Mouse (Mus musculus) liver, postnatal 0 days (tissue): ENCODE data around the gene Plxnd1. TPM values are rescaled to one million over a fixed set of nuclear protein-coding genes. Genes with fewer than 3 reads are reported as not detected.
A peak's percentile ranks its signal among the peaks of the same experiment; 100 is the strongest.

ENCODE experiments used
- ATAC-seq: fragments of 200-750 bp; cut with Nextera tagmentation; 2 replicates; pipeline ENCODE4 v1.8.0; 2017; ENCODE audit warnings: mild to moderate bottlenecking, moderate library complexity
- DNase-seq: peaks from one replicate; pipeline ENCODE4 v3.0.0-alpha.2; 2016
- H3K27ac ChIP-seq: fragments of 300-500 bp; sonication (generic); 2 replicates; pipeline ENCODE4 v1.5.1; 2014; ENCODE audit warnings: antibody characterized with exemption, moderate library complexity, mild to moderate bottlenecking, low read depth
- H3K27me3 ChIP-seq: fragments of 300-500 bp; sonication (generic); 2 replicates; pipeline ENCODE4 v1.6.1; 2014; ENCODE audit warnings: low read length, control low read depth, mixed read lengths; ENCODE audit not compliant: insufficient read depth
- H3K36me3 ChIP-seq: fragments of 300-500 bp; sonication (generic); replicated peaks from 2 replicates; pipeline ENCODE4 v1.6.1; 2014; ENCODE audit warnings: mild to moderate bottlenecking, control low read depth, low read length, moderate library complexity, mixed read lengths; ENCODE audit not compliant: insufficient read depth
- H3K4me1 ChIP-seq: fragments of 300-500 bp; sonication (generic); 2 replicates; pipeline ENCODE4 v1.6.1; 2014; ENCODE audit warnings: antibody characterized with exemption, mild to moderate bottlenecking, control low read depth; ENCODE audit not compliant: insufficient read depth
- H3K4me2 ChIP-seq: fragments of 300-500 bp; sonication (generic); 2 replicates; pipeline ENCODE4 v1.6.1; 2014; ENCODE audit warnings: low read depth, mild to moderate bottlenecking, low read length, moderate library complexity, mixed read lengths
- H3K4me3 ChIP-seq: fragments of 300-500 bp; sonication (generic); 2 replicates; pipeline ENCODE4 v1.5.1; 2014; ENCODE audit warnings: low read depth, low read length
- H3K9ac ChIP-seq: fragments of 300-500 bp; sonication (generic); replicated peaks from 2 replicates; pipeline ENCODE4 v1.6.1; 2014; ENCODE audit warnings: mild to moderate bottlenecking, moderate library complexity
- H3K9me3 ChIP-seq: fragments of 300-500 bp; sonication (generic); 2 replicates; pipeline ENCODE4 v1.6.1; 2016; ENCODE audit warnings: mild to moderate bottlenecking, control low read depth, low read length, mixed read lengths
- CTCF ChIP-seq: sonication (generic); IDR thresholded peaks from 2 replicates; pipeline ENCODE4 v1.5.1; 2016; ENCODE audit warnings: antibody characterized with exemption, low read depth
- EP300 ChIP-seq: IDR thresholded peaks from 2 replicates; pipeline ENCODE4 v1.6.1; 2016; ENCODE audit warnings: antibody characterized with exemption, low read depth, mild to moderate bottlenecking
- WGBS: fragments of 180-500 bp; shearing (Covaris S2); extraction: QIAGEN DNeasy Blood & Tissue Kit; methylation state at CpG from one replicate; pipeline ENCODE4 v1.1.7; 2014; ENCODE audit not compliant: insufficient replicate concordance; 5-methylcytosine and 5-hydroxymethylcytosine counted together
- polyA plus RNA-seq: library from polyadenylated mRNA; unstranded; fragments of >200 nt; fragmentation: Nextera tagmentation; extraction: Ambion mirVana; gene quantifications from 2 replicates; pipeline ENCODE4 v1.2.1, GENCODE M21; 2015

Plxnd1 gene
- polyA plus RNA-seq, 1 experiment from 2014 or later, result 8.7 TPM

DNA sequence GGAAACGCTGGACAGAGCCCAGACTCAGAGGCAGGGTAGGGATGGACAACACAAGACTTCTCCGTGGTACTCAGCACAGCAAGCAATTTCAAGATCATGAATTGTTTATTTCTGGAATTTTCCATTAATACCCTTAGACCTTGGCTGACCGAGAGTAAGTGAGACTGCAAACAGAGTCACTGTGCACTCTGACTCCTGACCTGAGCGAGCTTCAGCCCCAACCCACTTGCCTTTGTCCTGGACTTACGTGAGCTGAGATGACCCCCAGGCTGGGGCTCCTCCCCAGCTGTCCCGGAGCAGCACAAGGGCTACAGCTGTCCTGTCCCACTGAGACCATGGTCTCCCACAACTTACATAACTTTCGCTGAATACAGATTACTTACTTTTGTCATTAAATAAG is 11.9 kb downstream of the Plxnd1 start:
- Histone ChIP-seq H3K4me2 (no peak overlapping the region), H3K4me3 (no peak overlapping the region), H3K27me3 (no peaks in the 10 kb centered on the region), H3K4me1 (no peaks in the 10 kb centered on the region), H3K27ac (no peak overlapping the region), H3K9me3 (no peaks in the 10 kb centered on the region), H3K36me3 (no peaks in the 10 kb centered on the region), H3K9ac (no peak overlapping the region)
- WGBS, result 59% methylated on average over 7 of the region's 7 CpGs
- TF ChIP-seq CTCF, result no peak
- TF ChIP-seq EP300, result no peak
- ATAC-seq (no peak), DNase-seq (no peak)

DNA sequence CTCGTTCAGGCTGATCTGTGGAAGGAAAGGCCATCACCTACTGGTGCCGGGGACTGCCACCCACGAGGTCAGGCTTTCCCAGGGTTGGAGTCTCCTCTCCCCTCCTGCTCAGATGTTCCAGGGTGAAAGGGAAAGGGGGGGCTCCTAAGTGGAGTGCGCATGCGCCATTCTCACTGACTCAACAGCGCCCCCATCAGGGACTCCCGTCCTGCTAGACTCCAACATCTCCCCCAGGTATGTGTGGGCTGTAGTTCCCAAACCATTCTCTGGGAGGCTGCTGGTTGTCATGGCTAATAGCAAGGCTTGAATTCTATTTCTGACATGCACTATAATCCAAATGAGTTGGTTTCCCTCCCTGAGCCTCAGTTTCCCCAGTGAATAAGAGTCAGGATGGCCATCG is 16.2 kb downstream of the Plxnd1 start:
- H3K9ac ChIP-seq, result no peak overlapping the region
- H3K36me3 ChIP-seq, result no peaks in the 10 kb centered on the region; the same call in 1 of the 2 replicates
- TF ChIP-seq EP300, result no peak
- peak; percentile 42 for TF ChIP-seq CTCF
- no peak overlapping the region for H3K4me3 ChIP-seq
- H3K27me3 ChIP-seq, result no peaks in the 10 kb centered on the region
- H3K4me2 ChIP-seq, result no peak overlapping the region
- no peak overlapping the region for H3K27ac ChIP-seq
- 77% methylated on average over 8 of the region's 8 CpGs for WGBS
- no peak for ATAC-seq
- DNase-seq, result no peak
- 0 out of 2 replicates have a peak, but pooled peaks cover 2% of the 10 kb centered on the region for H3K4me1 ChIP-seq
- no peaks in the 10 kb centered on the region for H3K9me3 ChIP-seq

DNA sequence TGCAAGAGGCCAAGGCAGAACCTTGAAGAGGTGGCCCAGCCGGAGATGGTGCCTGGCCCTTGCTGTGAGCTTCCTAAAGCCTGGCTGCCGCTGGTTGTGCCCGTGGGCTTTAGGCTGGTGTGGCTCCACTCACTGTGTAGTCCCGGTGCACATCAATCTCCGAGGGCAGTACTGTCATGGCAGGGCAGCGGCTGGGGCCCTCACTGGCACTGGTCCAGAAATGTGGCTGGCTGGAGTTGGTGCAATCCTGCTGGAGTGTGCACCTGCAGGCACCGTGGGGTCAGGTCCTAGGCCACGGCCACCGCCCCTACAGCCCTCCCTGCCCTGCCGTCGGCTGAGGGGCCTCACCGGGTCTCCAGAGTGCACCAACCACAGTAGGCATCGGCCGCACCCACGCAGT is 17.0 kb downstream of the Plxnd1 start:
- ATAC-seq (no peak), DNase-seq (peak; percentile 42)
- no peak overlapping the region for H3K27ac ChIP-seq
- H3K27me3 ChIP-seq, result no peaks in the 10 kb centered on the region
- whole genome bisulfite sequencing, result 71% methylated on average over 13 of the region's 15 CpGs
- TF ChIP-seq EP300, result no peak
- no peak for TF ChIP-seq CTCF
- peaks cover 5% of the 10 kb centered on the region; the same call in 1 of the 2 replicates for H3K4me1 ChIP-seq
- no peak overlapping the region for H3K4me2 ChIP-seq
- no peak overlapping the region for H3K9ac ChIP-seq
- no peaks in the 10 kb centered on the region for H3K9me3 ChIP-seq
- no peak overlapping the region for H3K4me3 ChIP-seq
- H3K36me3 ChIP-seq, result no peaks in the 10 kb centered on the region; the same call in 1 of the 2 replicates

DNA sequence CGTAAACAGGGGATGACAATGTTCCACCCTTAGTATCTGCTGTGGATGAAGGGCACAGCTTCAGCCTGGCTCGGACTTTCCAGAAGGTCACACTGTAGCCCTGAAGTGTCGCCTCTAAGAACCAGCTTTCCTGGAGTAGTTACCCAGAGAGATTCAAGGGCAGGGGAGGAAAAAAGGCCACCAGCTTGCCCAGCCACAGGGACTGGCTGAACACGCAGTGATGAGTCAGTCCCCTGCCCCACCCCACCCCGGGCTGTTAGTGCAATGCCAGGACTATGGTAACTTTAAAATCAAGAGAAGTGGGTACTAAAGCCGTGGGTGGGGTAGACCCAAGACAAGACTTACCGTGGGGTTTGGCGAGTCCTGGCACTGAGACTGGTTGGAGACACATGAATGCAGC is 19.2 kb downstream of the Plxnd1 start:
- no peak overlapping the region for H3K27ac ChIP-seq
- no peak for TF ChIP-seq CTCF
- no peak for TF ChIP-seq EP300
- no peak for ATAC-seq

DNA sequence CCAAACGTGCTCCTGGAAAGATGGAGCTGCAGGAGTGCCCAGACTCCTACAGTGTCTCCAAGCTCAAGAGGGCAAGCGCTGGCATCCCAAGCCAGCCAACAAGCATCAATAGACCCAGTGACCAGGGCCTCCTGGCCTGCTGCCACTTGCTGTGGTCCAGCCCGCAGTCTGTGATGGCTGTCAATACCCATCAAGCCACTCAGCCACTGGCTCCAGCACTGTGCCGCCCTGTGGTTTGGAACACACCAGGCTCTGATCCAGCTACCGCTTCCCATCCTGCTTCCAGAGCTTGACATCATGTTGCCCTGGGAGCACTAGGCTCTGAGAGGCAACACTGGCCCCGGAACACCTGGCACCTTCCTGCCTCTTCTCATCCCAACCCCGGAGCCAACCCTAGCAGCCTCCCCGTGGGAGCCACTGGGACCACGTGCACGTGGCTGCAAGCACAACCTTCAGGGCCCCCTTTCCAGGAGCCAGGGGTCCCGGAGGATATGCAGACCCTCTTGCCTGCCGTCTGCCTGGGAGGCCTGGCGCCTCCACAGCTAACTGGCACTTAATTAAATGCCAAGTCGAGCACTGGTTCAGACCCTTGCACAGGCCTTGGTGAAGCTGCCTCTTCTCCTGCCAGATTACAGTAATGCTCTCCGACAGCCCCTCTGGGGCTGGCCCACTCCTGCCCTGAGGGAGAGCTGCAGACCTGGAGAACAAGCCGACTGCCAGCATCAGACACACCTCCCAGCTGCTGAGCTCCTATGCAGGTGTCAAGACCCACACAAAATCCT is 20.7 kb downstream of the Plxnd1 start:
- H3K4me2 ChIP-seq, result no peak overlapping the region
- no peaks in the 10 kb centered on the region for H3K9me3 ChIP-seq
- no peak overlapping the region for H3K27ac ChIP-seq
- H3K27me3 ChIP-seq, result no peaks in the 10 kb centered on the region
- ATAC-seq, result no peak
- H3K4me3 ChIP-seq, result no peak overlapping the region
- peaks cover 15% of the 10 kb centered on the region for H3K4me1 ChIP-seq
- no peak for DNase-seq
- 80% methylated on average over 16 of the region's 16 CpGs for WGBS
- TF ChIP-seq EP300, result no peak
- no peak overlapping the region for H3K9ac ChIP-seq
- H3K36me3 ChIP-seq, result no peaks in the 10 kb centered on the region; the same call in 1 of the 2 replicates

More for the DNA sequence above, 19.2 kb downstream of the Plxnd1 start:
- Histone ChIP-seq H3K4me3 (no peak overlapping the region), H3K36me3 (no peaks in the 10 kb centered on the region; the same call in 1 of the 2 replicates), H3K4me1 (peaks cover 15% of the 10 kb centered on the region), H3K9me3 (no peaks in the 10 kb centered on the region), H3K4me2 (no peak overlapping the region), H3K9ac (no peak overlapping the region), H3K27me3 (no peaks in the 10 kb centered on the region)
- no peak for DNase-seq
- WGBS, result 79% methylated on average over 8 of the region's 8 CpGs

DNA sequence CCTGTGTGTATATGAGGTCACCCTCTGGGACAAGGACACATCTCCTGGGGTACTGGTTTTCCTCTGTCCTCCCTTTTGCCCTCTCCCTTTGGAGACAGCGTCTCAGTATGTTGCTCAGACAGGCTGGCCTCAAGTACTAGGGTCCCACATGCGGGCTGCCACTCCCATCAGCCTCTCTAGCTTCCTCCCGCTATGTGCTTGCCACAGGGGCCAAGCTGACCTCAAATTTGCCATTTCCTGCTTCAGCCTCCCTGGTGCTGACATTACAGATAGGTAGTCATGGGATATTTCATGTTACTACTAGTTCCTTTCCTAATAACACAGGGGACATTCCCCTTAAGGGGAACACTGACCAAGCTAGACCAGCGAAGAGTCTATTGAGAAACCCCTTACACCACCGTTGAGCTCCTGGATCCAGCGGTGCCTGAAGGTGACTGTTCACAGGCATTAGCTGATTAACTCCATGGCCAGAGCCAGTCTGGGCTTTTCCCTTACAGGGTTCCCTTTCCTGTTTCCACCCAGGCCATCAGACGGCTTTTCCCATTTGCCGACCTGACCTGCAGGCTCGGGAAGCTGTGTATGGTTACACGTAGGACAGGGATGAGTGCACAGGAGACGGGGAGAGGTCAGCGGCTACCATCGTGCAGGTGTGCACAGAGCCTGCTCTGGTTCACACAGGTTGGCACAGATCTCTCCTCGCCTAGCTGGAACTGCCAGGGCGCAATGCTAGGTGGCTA is 21.5 kb downstream of the Plxnd1 start:
- Histone ChIP-seq H3K9me3 (no peaks in the 10 kb centered on the region), H3K4me1 (peaks cover 15% of the 10 kb centered on the region), H3K36me3 (no peaks in the 10 kb centered on the region; the same call in 1 of the 2 replicates), H3K4me3 (no peak overlapping the region), H3K9ac (no peak overlapping the region), H3K27ac (no peak overlapping the region), H3K27me3 (no peaks in the 10 kb centered on the region), H3K4me2 (no peak overlapping the region)
- no peak for ATAC-seq
- WGBS, result 68% methylated on average over 15 of the region's 15 CpGs
- no peak for DNase-seq
- TF ChIP-seq EP300 (no peak), CTCF (no peak)
